Mouse (Mus musculus) forebrain, embryonic 10.5 days (tissue): Measurements from ENCODE around the gene Sv2a. TPM values are rescaled to one million over a fixed set of nuclear protein-coding genes. Genes with fewer than 3 reads are reported as not detected.

Source experiments
- microRNA-seq: library from miRNA; unstranded; fragments of <30 nt; microRNA quantifications from one replicate; pipeline ENCODE4, GENCODE M21; 2017
- polyA plus RNA-seq: library from polyadenylated mRNA; unstranded; fragments of >200 nt; fragmentation: Nextera tagmentation; extraction: Ambion mirVana; gene quantifications from 2 replicates; pipeline ENCODE4 v1.2.1, GENCODE M21; 2016

Sv2a gene
- polyA plus RNA-seq, 1 experiment from 2014 or later = 3.5 TPM

Small RNA genes within 50 kb of the gene (microRNA-seq; reads per million reads assigned to microRNA genes)
- not detected for gene Gm44492
- not detected for gene Gm47311

Other genes starting within 250 kb of the Sv2a start
- gene Plekho1, start 185.2 kb upstream of the Sv2a start, polyA plus RNA-seq = 66.0 and 69.1 TPM in 2 replicates
- gene Vps45, start 122.7 kb upstream of the Sv2a start, polyA plus RNA-seq = 24.1 and 28.0 TPM in 2 replicates
- 14.1 and 20.8 TPM in 2 replicates for gene Otud7b, start 76.6 kb upstream of the Sv2a start, polyA plus RNA-seq
- gene Mtmr11, start 19.1 kb upstream of the Sv2a start, polyA plus RNA-seq = 9.3 TPM in 2 replicates
- gene Sf3b4, start 8.8 kb upstream of the Sv2a start, polyA plus RNA-seq = 276 and 284 TPM in 2 replicates
- gene Bola1, start 38.6 kb downstream of the Sv2a start, polyA plus RNA-seq = 89.3 and 93.0 TPM in 2 replicates
- not detected in 2 replicates for gene Hist2h2ab, start 38.7 kb downstream of the Sv2a start, polyA plus RNA-seq
- 11.3 and 12.6 TPM in 2 replicates for gene Hist2h2ac, start 39.7 kb downstream of the Sv2a start, polyA plus RNA-seq
- 12.8 and 15.5 TPM in 2 replicates for gene Hist2h2be, start 40.0 kb downstream of the Sv2a start, polyA plus RNA-seq
- 5.9 and 6.4 TPM in 2 replicates for gene Hist2h3c2, start 58.0 kb downstream of the Sv2a start, polyA plus RNA-seq
- 19.2 and 34.4 TPM in 2 replicates for gene Hist2h2aa2, start 59.1 kb downstream of the Sv2a start, polyA plus RNA-seq
- gene Hist2h2aa1, start 64.3 kb downstream of the Sv2a start, polyA plus RNA-seq = 8.1 and 16.6 TPM in 2 replicates
- 0.86 TPM in 1 of 2 replicates, not detected in the other for gene Hist2h3c1, start 65.5 kb downstream of the Sv2a start, polyA plus RNA-seq
- 12.0 and 14.2 TPM in 2 replicates for gene Hist2h4, start 82.2 kb downstream of the Sv2a start, polyA plus RNA-seq
- 48.0 and 48.8 TPM in 2 replicates for gene Hist2h3b, start 87.5 kb downstream of the Sv2a start, polyA plus RNA-seq
- 10.2 and 10.5 TPM in 2 replicates for gene Hist2h2bb, start 88.6 kb downstream of the Sv2a start, polyA plus RNA-seq
- 0.84 and 1.3 TPM in 2 replicates for gene Fcgr1, start 112.8 kb downstream of the Sv2a start, polyA plus RNA-seq